Mouse (Mus musculus): ENCODE measurements around the gene Gm13420.
"Not testable (repeated sequence)": the region's sequence is repeated elsewhere in the genome, so short reads cannot be mapped to it uniquely, and the experiment has no call there.

Gene Gm13420

DNA sequence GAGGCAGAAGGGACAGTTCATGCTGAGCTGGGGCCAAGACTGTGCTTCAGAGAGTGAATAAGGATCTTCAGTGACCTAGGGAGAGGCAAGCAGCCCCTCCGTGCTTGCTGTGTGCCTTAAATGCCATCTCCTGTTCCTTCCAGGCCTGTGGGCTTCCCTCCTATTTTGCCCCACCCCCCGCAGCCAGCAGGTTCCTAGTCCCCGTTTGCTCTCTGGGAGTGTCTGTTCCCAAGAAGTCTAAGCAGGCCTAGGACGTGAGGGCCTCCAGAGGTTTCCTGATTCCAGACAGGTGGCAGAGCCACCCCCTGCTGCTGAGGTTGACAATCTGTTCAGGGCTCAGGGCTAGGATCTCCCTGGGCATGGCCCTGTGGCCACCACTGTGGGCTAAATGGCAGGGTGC, 12.7 kb downstream of the Gm13420 start:
- DNase-seq (ENCODE audit: low spot score in 2 of 2) = no peak

DNA sequence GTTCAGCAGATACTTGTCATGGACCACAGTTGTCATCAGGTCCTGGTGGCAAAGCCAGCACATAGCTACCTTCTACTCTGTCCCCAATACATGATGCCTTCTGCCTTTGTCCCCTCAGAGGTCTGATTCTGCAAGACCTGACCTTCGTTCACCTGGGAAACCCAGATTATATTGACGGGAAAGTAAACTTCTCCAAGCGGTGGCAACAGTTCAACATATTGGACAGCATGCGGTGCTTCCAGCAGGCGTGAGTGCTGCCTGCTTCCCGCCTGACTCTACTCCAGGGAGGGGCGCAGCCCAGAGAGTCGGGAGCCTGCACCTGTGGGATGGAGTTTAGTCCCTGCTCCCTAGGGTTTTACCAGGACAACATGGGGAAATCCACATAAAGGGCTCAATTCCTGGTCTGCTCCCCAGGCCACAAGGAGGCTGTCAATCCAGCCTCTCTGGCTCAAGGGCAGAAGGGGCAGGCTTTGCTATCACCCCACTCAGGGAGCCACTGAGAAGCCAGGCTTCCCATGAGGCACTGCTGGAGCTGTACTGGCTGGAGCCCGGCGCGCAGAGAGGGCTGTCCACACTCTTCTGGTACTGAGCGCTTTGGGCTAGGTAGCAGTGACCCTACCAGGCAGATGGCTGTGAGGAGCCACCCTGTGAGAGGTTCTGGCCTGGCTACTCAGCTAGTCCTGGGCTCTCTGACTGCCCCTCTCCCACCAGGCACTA, 14.1 kb downstream of the Gm13420 start:
- DNase-seq (ENCODE audit: low spot score in 2 of 2) = no peak

DNA sequence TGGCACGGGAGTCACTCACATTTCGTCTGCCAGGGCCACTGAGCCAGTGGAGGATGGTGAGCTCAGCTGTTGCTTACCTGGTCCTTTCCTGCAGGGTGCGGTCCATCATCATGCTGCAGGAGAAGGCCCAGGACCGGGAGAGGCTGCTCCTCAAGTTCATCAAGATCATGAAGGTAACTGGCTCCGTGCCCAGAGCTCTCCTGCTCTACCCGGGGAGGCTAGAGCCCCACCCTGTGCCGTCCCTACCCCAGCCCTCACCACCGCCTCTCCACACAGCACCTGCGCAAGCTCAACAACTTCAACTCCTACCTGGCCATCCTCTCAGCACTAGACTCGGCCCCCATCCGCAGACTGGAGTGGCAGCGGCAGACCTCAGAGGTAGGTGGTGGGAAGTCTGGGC, 15.8 kb downstream of the Gm13420 start:
- DNase-seq (ENCODE audit: low spot score in 2 of 2) = no peak

DNA sequence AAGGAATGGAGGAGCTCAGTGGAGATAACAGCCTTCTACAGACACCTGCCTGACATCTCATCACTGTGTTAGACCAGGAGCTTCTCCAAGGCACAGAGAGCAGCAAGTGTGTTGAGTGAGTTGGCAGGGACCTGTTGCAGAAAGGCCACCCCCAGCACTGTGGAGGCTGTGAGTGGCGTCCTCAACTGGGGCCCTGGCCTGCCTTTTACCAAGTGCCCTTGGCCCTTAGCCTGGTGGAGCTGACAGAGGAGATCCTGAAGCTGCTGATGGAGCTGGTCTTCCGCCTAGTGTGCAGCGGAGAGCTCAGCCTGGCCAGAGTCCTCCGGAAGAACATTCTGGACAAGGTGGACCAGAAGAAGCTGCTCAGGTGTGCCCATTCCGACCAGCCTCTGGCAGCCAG, 18.1 kb downstream of the Gm13420 start:
- DNase-seq (ENCODE audit: low spot score in 2 of 2) = no peak

DNA sequence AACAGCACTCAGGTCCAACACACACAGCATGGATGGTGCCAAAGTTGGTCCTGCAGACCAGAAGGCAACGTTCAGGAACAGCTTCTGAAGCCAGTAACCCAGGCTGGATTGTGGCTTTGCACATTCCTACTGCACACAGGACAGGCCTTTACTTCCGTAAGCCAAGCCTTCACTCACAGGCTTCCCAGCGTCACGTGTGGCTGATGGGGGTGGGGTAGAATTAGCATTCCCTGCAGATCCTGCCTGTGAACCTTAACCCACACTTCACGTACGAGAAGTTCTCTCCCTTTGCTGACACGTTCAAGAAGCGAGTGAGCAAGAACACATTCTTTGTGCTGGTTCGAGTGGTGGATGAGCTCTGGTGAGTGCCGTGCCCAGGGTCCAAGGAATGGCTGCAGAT, 18.9 kb downstream of the Gm13420 start:
- no peak for DNase-seq (ENCODE audit: low spot score in 2 of 2)

DNA sequence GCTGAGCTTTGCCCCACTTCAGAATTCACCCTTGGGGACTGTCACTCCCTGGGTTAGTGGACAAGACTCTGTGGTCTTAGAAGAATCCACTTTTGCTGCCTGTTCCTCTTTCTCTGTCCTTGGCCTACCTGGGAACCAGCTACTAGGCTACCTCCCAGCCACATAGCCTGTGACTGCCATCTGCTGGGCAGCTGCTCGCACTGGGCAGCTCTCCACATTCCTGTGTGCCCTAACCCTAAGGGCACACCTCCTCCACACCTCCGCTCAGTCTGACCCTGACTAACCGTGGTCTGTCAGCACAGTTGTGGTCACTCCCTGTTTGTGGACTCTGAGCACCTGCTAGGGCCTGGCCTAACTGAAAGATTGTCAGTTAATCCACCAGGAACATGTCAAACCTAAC, 19.9 kb downstream of the Gm13420 start:
- DNase-seq (ENCODE audit: low spot score in 2 of 2) = peak; percentile 23 to 36

DNA sequence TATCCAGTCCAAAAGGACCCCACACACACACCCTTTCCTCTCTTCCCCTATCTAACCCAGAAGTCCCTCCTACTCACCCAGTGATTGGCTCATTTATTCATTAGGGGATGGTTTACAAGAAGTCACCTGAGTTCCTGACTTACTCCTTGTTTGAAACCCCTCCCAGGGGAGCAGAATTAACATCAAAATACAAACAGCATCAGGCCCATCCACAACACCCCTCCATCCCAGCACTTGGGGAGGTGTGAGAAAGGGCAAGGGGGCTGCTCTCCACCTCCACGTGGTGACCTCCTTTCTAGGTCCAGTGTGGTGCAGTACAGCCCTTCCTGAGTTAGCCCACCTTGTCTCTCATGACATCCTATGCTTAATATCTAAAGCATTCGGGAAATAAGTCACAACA, 22.0 kb downstream of the Gm13420 start:
- DNase-seq (ENCODE audit: low spot score in 2 of 2) = no peak

DNA sequence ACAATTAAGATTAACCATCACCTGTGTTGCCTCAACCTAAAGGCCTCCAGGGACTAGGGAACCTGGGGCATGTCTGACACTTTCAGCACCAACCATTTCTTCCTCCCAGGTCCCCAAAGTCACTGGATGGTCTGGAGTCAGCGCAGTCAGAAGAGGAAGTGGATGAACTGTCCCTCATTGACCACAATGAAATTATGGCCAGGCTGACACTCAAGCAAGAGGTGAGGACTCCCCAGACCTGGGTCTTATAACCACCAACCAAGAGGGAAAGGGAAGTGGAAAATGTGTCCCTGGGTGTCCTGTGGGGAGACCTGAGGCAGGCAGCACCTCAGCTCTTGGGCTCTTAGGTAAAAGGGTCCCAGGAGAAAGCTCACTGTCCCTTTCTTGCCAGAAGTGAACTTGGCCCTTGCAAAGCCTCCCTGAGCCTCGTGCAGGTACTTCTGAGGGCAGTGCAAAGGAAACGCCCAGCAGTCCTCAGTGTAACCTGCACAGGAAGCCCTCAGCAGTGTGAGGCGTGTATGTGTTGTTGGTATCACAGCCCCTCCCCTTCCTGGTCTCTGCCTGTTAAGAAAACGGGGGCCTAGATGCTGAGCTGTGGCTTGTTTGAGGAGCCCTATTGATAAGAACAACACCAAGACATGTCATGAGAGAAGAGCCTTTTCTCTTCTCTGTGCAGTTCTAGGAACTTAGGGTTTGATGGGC, 26.7 kb downstream of the Gm13420 start:
- DNase-seq (ENCODE audit: low spot score in 2 of 2) = peak; percentile 64 to 78

DNA sequence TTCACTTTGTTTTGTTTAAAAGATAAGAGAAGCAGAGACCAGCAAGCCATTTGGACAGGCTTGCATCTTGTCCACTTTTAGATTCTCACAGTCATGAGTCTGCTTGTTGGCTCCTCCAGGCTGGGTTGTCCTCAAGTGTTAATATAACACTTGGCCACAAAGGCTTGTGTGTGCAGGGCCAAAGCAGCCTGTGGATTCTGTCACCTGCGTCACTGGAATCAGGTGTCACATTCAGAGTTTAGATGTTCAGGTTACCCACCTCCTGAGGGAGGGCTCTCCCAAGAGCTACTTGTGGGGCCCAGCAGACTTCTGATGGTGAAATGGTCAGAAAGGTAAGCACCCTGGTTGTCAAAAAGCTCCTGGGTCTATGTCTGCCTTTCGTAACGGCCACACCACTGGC, 28.4 kb downstream of the Gm13420 start:
- no peak for DNase-seq (ENCODE audit: low spot score in 2 of 2)

DNA sequence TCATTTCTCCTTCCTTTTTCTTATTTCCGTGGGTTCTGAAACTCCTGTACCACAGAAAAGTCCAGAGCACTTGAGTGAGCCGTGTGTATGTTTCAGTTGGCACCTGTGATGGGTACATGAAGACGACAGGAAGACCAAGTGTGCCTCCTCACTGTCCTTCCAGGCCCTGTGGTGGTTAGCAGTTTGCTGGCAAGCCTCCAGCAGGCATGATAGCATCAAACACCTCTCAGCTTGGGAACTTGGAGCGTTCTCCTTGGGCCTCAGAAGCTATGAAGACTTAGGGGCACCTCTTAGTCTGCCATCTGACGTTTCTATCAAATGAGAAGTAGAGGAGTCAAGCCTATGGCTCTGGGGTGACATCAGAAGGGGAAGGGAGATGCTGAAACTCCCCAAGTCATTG, 32.9 kb downstream of the Gm13420 start:
- peak; percentile 33 to 42 for DNase-seq (ENCODE audit: low spot score in 2 of 2)

DNA sequence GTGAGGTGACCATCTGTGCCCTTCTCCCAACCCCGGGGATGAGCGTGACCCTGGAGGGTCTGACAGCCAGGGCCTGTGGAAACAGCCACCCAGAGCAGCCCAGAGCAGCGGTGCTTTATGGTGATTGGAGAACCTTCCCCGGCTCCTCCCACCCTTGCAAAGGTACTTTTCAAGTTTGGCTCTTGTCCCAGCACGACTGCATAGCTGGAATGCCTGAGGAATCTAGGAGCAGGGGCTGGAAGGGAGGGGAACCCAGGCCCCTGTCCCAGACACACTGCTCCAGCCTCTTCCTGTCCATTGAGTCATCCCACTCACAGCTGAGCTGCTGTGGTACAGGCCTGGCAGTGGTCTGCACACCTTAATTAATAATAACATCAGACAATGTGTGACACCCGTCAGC, 34.8 kb downstream of the Gm13420 start:
- DNase-seq (ENCODE audit: low spot score in 2 of 2) = no peak

DNA sequence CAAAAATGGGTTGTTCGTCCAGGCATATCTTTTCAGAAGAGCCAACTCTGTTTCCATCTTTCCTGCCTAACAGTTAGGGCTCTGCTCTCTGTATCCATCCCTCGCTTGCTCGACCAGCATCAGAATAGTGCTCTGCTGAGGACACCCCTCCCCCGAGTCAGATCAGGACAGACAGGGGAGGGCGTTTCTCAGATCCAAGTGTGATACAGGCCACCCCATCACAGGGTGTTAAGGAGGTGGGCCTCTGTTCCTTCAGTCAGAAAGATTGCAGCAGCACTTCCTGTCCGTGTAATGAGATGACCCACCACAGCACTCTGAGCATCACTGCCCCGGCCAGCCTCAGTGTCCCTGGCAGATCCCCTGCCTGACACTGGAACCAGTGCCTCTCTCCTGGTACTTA, 35.3 kb downstream of the Gm13420 start:
- no peak for DNase-seq (ENCODE audit: low spot score in 2 of 2)

DNA sequence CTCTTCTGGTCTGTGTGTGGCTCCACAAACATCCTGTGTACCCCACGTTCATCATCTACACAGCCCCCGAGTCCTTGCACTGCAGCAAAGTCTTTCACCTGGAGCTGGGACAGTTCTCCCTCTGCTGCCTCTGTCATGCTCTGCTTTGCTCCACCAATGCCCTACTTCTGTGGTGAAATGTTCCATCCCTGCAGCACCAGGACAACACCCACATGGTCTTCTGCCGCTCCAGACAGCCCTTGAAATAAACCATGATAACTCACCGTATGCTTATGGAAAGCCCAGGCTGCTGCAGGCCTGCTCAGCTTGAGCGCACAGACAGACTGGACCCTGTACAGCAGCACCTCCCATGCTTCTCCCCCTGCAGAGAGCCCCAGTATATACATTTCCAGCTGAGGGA, 37.4 kb downstream of the Gm13420 start:
- DNase-seq (ENCODE audit: low spot score in 2 of 2) = no peak

DNA sequence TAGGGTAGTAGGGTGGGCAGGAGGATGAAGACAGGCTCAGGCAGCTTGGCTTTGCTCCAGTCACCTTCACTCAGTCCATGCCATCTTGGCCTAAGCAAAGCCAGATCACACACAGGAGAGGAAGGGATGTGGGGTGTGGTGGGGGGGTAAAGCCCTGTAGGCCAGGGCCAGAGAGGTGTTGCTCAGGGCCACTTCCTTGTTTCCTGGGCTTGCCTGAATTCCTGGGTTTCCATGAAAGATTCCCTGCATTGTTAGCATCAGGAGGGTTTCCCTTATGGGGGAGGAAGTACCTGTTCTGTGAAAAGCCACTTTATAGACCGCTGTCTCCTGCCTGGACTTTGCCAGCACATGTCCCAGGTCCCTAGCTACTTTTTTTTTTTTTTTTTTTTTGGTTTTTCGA, 38.0 kb downstream of the Gm13420 start:
- no peak for DNase-seq (ENCODE audit: low spot score in 2 of 2)

DNA sequence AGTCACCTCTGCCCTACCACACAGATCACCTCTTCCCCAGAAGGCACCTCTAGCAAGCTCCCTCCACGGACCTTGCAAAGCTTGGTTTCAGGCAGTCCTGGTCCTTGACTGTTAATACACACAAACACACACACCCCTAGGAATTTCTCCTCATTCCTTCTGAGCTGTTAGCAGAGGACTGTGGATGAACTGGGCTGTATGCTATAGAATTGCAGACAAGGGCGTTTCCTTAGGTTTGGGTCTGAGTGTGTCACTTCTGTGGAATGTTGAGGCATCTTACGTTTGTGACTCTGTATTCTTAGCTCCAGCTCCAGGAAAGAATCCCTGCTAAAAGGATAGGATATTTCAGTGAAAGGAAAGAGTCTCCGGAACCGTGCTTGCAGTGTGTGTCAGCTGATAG, 39.6 kb downstream of the Gm13420 start:
- DNase-seq (ENCODE audit: low spot score in 2 of 2) = no peak

DNA sequence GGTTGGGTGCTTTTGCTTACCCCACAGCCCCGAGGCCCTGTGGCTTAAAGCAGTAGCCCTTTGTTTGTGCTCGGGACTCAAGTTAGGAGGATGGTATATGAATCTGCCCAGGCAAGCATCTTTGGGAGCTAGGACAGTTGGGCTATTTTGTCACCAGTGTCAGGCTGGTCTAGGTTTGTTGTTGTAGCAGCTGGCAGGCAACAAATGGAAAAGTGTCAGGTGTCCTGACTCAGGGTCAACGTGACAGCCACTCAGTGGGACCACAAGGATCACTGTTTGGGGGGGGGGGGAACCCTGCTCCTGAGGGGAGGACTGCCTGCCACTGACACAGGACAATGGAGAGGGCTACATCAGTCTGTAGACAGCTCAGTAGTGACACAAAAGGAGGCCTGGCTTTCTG, 40.4 kb downstream of the Gm13420 start:
- no peak for DNase-seq (ENCODE audit: low spot score in 2 of 2)

DNA sequence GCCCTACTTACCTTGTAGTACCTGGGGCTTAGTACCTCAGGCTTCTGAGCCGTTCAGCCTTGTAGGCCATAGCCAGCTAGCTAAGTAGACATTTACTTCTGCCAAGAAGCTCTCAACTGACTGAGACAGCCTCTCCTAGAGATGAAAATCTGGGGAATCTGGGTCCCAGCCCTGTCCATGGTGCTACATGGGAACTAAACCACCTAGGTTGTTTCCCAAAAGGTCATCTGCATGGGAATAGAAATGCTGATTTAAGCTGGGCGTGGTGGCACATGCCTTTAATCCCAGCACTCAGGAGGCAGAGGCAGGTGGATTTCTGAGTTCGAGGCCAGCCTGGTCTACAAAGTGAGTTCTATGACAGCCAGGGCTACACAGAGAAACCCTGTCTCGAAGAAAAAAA, 43.3 kb downstream of the Gm13420 start:
- not testable (repeated sequence) for DNase-seq (ENCODE audit: low spot score in 2 of 2)

DNA sequence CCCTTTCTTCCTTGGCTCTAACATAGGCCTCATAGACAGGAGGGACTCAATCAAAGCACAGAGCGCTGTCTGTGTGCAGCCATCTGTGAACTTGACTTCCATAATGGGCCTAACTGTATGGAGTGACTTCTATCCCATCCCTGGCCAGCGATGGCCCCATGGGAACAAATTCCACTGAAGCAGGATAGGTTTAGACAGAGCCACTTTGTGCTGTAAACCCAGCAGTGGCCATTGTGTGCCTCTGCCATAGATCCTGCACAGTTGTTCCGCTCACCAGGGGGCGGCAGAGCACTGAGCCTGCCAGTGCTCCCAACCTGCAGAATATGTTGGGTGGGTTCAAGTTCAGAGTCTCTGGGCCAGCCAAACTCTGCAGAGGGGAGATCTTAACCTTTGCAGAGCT, 43.8 kb downstream of the Gm13420 start:
- no peak for DNase-seq (ENCODE audit: low spot score in 2 of 2)

DNA sequence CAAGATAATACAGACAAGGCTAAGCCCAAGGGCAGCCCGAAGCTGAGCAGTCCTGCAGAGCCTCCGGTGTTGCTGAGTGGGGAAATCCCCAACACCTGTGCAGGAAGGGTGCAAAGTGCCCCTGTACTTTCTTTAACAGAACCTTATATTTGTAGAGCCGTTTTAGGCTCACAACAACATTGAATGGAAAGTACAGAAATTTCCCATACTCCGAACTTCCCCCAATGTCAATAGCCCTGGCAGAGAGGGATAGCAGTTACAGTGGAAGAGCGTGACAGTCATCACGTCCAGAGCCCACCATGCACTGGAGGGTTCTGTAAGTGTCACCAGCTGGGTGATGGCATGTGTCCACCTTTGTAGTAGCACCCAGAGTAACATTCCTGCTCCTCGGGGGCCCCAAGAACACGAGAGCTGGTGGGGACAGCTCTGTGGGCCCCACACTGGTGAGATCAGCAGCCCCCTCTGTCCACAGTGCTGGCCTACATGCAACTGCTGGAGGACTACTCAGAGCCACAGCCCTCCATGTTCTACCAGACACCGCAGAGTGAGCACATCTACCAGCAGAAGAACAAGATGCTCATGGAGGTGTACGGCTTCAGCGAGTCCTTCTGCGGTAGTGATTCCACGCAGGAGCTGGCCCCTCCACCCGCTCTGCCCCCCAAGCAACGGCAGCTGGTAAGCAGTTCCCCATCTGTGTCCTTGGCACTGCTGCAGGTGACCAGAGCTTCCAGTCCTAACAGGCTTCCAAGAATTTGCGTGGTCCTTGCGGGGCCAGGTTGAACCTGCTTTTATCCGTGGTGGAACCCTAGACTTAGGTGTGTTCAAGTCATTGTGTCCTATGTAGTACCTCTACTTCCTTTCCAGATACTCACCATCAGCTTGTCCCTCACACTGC, 44.5 kb downstream of the Gm13420 start:
- DNase-seq (ENCODE audit: low spot score in 2 of 2) = no peak

DNA sequence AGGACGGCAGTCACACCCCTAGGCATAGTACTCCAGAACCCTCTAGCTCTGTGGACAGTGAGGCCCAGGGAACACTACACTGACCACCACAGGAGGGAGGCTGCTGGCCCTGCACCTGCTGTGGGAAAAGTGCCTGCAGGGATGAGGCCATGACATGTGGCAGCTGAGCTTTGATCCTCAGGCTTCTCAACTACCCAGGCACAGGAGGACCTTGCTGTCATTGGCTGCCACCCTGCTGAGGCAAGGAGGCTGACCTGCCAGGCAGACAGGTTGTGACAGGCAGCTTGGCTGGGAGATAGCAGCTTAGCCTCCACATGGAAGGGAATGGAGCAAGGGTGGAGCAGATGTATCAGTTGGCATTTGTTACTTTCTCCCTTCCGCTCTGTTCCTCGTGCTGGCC, 46.0 kb downstream of the Gm13420 start:
- no peak for DNase-seq (ENCODE audit: low spot score in 2 of 2)

DNA sequence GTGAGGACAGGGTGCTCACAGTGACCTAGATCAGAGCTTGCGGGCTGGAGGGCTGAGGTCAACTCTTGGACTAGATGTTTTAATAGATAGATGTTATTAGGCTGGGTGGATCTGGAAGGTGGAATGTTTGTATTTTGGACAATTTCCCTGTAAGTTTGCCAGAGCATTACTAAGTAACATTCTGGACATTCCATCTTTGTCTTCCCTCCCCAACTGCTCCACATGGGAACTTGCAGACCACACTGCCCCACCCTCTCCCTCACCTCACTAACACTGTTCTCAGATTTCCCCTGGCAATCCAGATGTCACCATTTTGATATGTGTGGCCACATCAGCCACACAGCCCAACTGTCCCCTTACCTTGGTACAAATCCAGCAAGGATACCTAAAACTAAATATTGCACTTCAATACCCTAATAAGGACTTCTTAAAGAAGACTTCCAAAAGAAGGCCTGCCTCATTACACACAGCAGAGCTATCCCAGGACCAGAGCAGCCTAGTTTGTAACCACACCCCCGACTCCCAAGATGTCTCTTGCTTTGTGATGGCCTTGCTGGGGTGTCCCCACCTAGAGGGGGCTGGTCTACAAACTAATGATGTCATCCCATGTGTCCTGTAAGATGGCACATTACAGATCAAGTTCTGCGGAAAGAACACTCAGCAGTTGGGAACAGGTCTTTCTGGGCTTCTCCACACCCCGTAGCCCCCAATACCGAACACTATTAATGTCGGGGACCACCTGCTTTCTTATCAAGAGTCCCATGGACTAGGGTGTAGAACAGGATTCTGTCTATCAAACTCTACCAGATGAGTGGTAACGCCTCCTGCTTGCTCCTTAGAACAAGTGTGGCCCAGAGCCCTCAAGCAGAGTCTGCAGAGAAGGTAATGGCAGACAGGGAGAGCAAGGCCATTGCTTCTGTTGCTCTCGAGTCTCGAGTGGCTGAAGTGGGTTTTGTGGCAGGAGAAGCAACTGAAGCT, 48.1 kb downstream of the Gm13420 start:
- DNase-seq (ENCODE audit: low spot score in 2 of 2) = no peak

Data from natural killer cell, adult 2 months (primary cell).